Mouse (Mus musculus): ENCODE results near the gene Zfy2. TPM values are rescaled to one million over a fixed set of nuclear protein-coding genes. Genes with fewer than 3 reads are reported as not detected.

Zfy2 gene
- not detected in 2 replicates for polyA plus RNA-seq (2014; fragmentation: Nextera tagmentation; extraction: Ambion mirVana)

- H3K4me3 ChIP-seq (ENCODE audit: low read depth, low read length): no peak within 1 kb of the TSS
- 82% methylated on average over 2 of the region's 2 CpGs for WGBS
- H3K27me3 ChIP-seq (replicated peaks; ENCODE audit: control insufficient read depth, insufficient read depth, low read length): no peaks in the 10 kb centered on the region
- no peaks in the 10 kb centered on the region for H3K4me1 ChIP-seq (replicated peaks; ENCODE audit: control insufficient read depth, insufficient read depth, low read length)
- DNase-seq (ENCODE audit: low spot score): no peak
- no peak within 1 kb of the TSS for H3K27ac ChIP-seq (ENCODE audit: low read depth)
- ATAC-seq (replicated peaks; ENCODE audit: low FRiP score, low TSS enrichment, low read depth): no peak
- no peaks in the 10 kb centered on the region for H3K36me3 ChIP-seq (ENCODE audit: control insufficient read depth, insufficient read depth, low read length)
- H3K9ac ChIP-seq (ENCODE audit: low read length): no peak within 1 kb of the TSS
- no peak within 1 kb of the TSS for H3K4me2 ChIP-seq (ENCODE audit: low read length)
- H3K9me3 ChIP-seq (ENCODE audit: control insufficient read depth, low read length): no peaks in the 10 kb centered on the region
Measured at GRCm38 (mm10) chrY:2170309-2170708, at the start of gene Zfy2. Gene Zfy2, minus strand, starts transcription at chrY:2170409.

Measured in intestine, embryonic 14.5 days (tissue).